Mouse (Mus musculus) effector memory CD4-positive, alpha-beta T cell, adult 7 months (primary cell): ENCODE measurements around the gene AC131692.1. TPM values are rescaled to one million over a fixed set of nuclear protein-coding genes. Genes with fewer than 3 reads are reported as not detected.

Experiments used
- polyA plus RNA-seq: library from polyadenylated mRNA; unstranded; fragments of 100-300 nt; shearing (Covaris generic); gene quantifications from one replicate; pipeline ENCODE4 v1.2.1, GENCODE M21; 2017

The AC131692.1 gene
- polyA plus RNA-seq = not detected

GRCm38 (mm10) chr19:6094119-6094518 is at the start of gene AC131692.1:
TSS of gene AC131692.1 (plus strand) at chr19:6094419.

GRCm38 (mm10) chr19:6046294-6047153 is 47.7 kb upstream of the AC131692.1 start, which contains the start of gene Syvn1:
TSS of gene Syvn1 (plus strand) at chr19:6046576.

GRCm38 (mm10) chr19:6057313-6058096 is 36.7 kb upstream of the AC131692.1 start, which contains the start of the genes Mrpl49 and Fau:
TSS of gene Mrpl49 (minus strand) at chr19:6057785.
TSS of gene Fau (plus strand) at chr19:6057844.

GRCm38 (mm10) chr19:6061021-6061533 is 33.1 kb upstream of the AC131692.1 start, which contains the start of gene Znhit2:
TSS of gene Znhit2 (plus strand) at chr19:6061192.

GRCm38 (mm10) chr19:6067724-6068415 is 26.3 kb upstream of the AC131692.1 start, which contains the start of gene Tm7sf2:
TSS of gene Tm7sf2 (minus strand) at chr19:6068373.

GRCm38 (mm10) chr19:6076564-6077393 is 17.4 kb upstream of the AC131692.1 start, which contains the start of gene Vps51:
TSS of gene Vps51 (minus strand) at chr19:6077231.

GRCm38 (mm10) chr19:6079983-6080480 is 14.2 kb upstream of the AC131692.1 start, which contains the start of gene Tmem262:
TSS of gene Tmem262 (plus strand) at chr19:6080033.

GRCm38 (mm10) chr19:6082156-6082555 is 12.1 kb upstream of the AC131692.1 start, which contains the start of gene Gm28374:
TSS of gene Gm28374 (minus strand) at chr19:6082256.

GRCm38 (mm10) chr19:6084478-6085248 is 9.6 kb upstream of the AC131692.1 start, which contains the start of the genes Zfpl1 and Cdca5:
TSS of gene Zfpl1 (minus strand) at chr19:6084956.
TSS of gene Cdca5 (plus strand) at chr19:6084983.

GRCm38 (mm10) chr19:6105586-6105985 is 11.4 kb downstream of the AC131692.1 start, which contains the start of gene Naaladl1:
TSS of gene Naaladl1 (plus strand) at chr19:6105782.

GRCm38 (mm10) chr19:6117986-6118676 is 23.9 kb downstream of the AC131692.1 start, which contains the start of gene Sac3d1:
TSS of gene Sac3d1 (minus strand) at chr19:6118650.

GRCm38 (mm10) chr19:6127760-6128341 is 33.6 kb downstream of the AC131692.1 start, which contains the start of gene Snx15:
TSS of gene Snx15 (minus strand) at chr19:6128304.

GRCm38 (mm10) chr19:6140678-6141393 is 46.6 kb downstream of the AC131692.1 start, which contains the start of gene Batf2:
TSS of gene Batf2 (plus strand) at chr19:6140983.

GRCm38 (mm10) chr19:6141394-6141749 is 47.2 kb downstream of the AC131692.1 start, which contains the start of gene Arl2:
TSS of gene Arl2 (minus strand) at chr19:6141548.

